Mouse (Mus musculus) bone marrow macrophage, adult 2 months (primary cell): ENCODE results near the gene Cfap57.

ENCODE experiments used
- CTCF ChIP-seq: IDR thresholded peaks from 2 replicates; pipeline ENCODE4 v1.5.1; 2012; ENCODE audit warnings: low read depth, mild to moderate bottlenecking, low read length, moderate library complexity
- POLR2A ChIP-seq: IDR thresholded peaks from 2 replicates; pipeline ENCODE4 v1.6.1; 2012; ENCODE audit warnings: mild to moderate bottlenecking, low read depth, low read length, borderline replicate concordance

DNA sequence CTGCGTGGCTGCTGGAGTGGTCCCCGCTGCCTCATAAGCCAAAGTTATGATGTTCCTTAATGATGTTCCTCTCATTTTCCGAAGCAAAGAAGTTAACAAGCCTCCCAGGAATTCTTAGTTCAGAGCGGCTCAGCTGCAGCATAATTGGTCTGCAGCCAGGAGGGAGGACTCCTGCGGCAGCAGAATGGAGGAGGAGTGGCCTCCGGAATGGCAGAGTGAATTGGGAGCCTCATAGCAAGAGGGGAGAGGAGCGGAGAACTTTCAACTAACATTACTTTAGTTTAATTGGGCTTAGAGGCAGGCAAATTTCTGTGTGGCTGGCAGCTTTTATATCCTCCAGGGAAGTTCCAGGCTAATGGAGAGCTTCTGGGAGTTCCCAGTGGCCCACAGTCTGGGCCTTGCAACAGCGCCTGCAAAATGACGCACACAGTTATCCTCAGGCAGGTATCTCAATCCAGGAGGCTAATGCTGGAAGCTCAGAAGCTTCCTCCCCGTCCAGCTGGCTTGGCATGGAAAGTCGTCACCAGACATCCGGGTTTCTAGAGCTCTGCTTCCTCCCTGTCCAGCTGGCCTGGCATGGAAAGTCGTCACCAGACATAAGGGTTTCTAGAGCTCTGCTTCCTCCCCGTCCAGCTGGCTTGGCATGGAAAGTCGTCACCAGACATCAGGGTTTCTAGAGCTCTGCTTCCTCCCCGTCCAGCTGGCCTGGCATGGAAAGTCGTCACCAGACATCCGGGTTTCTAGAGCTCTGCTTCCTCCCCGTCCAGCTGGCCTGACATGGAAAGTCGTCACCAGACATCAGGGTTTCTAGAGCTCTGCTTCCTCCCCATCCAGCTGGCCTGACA lies 22.0 kb upstream of the Cfap57 start:
- TF ChIP-seq CTCF (no peak), POLR2A (no peak)
